Mouse (Mus musculus) lung, adult 2 months (tissue): Measurements from ENCODE around the gene Tom1l2.

Experiments
- CTCF ChIP-seq: fragments of 200-500 bp; IDR thresholded peaks from 2 replicates; pipeline ENCODE4 v1.5.1; 2011; ENCODE audit warnings: mild to moderate bottlenecking, low read length, control low read depth; ENCODE audit not compliant: insufficient read depth
- POLR2A ChIP-seq: fragments of 200-500 bp; IDR thresholded peaks from 2 replicates; pipeline ENCODE4 v1.6.1; 2011; ENCODE audit warnings: low read depth, mild to moderate bottlenecking, control low read depth, low read length, borderline replicate concordance; ENCODE audit errors: extremely low read depth

DNA sequence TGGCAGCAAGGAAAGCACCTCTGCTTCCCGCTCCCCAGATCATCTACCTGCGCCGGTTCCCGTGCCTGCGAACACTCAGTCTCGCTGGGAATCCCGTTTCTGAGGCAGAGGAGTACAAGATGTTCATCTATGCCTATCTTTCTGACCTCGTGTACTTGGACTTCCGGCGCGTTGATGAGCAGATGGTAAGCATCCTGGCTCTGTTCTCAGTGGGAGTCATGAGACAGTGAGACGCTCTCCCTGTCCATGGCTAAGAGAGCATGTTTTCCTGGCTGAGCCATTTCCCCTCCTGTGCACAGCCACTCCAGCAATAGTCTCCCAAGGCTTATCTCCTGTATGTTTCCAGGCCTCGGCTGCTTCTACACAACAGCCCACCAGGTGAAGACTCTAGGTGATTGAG, 17.7 kb upstream of the Tom1l2 start:
- TF ChIP-seq POLR2A (no peak), CTCF (no peak)
